Mouse (Mus musculus): Measurements from ENCODE around the gene Gm12166.
"Not testable (repeated sequence)": the region's sequence is repeated elsewhere in the genome, so short reads cannot be mapped to it uniquely, and the experiment has no call there.

Gene Gm12166

GRCm38 (mm10) chr11:46054911-46055895 lies 3.1 kb upstream of the Gm12166 start:
- no peak for DNase-seq (ENCODE audit: low spot score)

DNA sequence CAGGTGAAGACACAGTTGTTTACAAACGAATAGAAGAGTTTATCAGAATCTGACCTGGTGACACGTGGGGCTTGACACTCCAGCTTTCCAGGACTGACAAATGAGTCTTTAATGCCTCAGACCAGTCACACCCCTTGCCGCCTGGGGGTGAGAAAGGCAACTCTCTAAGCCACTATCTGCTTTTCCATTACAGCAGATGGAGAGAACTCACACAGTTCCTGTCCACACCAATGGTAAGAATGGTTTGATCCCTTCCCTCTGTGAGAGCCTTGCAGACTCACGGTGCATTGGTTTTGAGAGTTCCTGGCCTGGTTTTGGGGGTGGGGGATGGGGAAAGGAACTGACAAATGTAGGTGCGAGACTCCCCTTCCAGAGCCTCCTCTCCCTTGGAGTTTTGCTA lies 2.2 kb upstream of the Gm12166 start:
- no peak for DNase-seq (ENCODE audit: low spot score)

DNA sequence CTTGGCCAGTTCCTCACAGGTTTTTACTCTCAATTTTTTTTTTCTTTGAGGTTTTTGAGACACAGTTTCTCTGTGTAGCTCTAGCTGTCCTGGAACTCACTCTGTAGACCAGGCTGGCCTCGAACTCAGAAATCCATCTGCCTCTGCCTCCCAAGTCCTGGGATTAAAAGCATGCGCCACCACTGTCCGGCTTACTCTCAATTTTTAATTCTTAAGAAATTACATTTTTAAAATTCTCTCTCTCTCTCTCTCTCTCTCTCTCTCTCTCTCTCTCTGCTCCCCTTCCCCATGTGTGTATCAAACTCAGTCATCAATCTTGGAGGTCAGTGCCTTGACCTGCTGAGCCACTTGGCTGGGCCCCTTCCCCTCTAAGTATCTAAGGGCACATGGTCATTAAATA lies 1.3 kb upstream of the Gm12166 start:
- not testable (repeated sequence) for DNase-seq (ENCODE audit: low spot score)

- no peak for DNase-seq (ENCODE audit: low spot score)
These were observed 4.9 kb downstream of the Gm12166 start for GRCm38 (mm10) chr11:46047264-46047663.

DNA sequence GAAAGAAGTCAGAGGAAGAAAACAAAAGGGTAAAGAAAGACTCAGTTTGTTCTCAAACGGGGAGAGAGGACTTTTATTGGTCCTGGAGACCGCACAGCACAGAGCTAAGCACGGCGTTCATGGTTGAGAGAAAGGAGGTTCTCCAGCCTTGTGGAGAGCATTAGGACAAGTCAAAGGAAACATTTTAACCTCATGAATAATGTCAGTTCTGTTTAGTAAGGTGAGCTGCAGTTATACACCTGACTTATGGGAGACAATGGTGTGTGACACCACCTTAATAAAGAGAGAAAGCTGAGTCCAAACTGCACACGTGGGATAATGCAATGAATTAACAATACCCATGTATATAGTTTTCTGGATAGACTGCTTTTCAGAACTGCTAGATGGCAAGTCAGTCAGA lies 7.3 kb downstream of the Gm12166 start:
- DNase-seq (ENCODE audit: low spot score): no peak

DNA sequence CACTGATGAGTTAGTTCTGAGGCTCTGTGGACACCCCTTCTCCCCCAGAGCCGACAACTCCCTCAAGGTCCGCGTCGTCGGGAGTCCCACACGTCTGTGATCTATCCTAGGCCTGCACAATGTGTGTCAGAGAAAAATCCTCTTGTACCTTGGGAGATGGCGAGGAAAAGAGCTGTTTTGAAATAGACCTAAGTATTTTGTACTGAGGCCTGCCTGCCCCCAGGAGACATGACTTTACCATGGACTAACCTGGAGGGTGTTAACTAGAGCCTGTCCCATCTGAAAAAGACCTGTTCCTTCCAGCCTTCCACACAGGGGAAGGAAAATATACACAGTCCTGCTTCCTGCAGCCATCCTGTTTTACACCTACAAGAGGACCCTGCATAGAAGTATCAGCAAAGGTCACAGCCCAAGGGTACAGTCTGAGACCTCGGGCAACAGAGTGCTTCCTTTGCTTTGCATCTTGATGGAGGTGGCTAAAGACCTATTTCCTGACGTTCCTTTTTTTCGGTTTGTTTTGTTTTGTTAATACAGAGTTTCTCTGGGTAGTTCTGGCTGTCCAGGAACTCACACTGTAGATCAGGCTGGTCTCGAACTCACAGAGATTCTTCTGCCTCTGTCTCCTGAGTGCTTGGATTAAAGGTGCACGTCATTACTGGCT lies 10.4 kb downstream of the Gm12166 start:
- DNase-seq (ENCODE audit: low spot score): no peak

GRCm38 (mm10) chr11:46040841-46041556 lies 11.1 kb downstream of the Gm12166 start:
- DNase-seq (ENCODE audit: low spot score): no peak

DNA sequence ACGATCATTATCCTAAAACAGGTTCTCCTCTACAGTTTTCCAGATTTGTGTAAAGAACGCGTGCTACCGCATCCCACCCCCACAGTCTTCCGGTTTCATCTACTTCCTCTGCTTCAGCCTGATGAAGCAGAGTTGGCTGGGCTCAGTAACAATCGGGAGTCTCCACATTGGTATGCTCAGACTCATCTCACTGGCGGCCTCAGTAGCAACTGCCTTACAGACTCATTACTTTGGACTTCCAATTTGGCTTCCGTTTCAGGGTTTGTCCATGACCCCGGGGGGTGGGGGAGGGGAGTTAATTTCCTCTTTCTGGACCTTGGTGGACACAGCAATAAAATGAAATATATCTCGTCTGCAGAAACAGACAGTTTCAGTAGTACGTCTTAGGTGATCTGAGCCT lies 12.8 kb downstream of the Gm12166 start:
- DNase-seq (ENCODE audit: low spot score): no peak

DNA sequence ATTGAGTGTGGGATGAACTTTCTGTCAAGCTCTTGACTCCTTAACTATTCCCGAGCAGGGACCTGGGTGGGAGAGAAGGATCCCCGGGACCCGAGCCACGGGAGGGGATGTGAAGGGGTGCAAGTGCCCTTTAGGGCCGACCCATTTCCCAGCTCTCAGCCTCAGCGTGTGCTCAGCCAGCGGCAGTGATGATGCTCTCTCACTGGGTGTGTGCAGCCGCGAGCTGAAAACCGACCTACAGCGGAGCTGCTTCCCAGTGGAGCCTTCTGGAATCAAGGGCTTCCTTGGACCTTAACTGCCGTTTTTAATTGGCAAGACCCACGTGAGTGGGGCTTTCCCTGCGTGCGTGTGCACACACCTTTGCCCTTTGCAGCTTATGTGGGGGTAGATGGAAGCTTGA lies 13.2 kb downstream of the Gm12166 start:
- DNase-seq (ENCODE audit: low spot score): no peak

GRCm38 (mm10) chr11:46036374-46036773 lies 15.7 kb downstream of the Gm12166 start:
- no peak for DNase-seq (ENCODE audit: low spot score)

DNA sequence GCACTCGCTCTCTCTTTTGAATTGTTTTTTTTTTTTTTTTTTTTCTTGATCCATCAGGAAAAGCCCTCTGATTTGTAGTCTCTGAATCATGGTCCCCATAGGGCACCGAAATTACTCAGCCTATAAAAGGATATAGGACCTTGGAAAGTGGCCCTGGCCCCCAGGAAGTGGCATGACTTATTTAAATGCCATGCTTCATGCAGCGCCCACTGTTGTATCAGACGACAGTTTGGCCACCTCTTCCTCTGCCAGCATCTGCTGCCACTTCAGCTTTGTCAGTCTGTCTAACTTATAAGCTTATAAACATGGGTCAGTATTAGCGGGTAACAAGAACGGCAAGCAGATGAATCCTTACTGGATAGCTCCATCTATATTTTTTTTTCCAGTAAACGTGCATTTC lies 19.2 kb downstream of the Gm12166 start:
- no peak for DNase-seq (ENCODE audit: low spot score)

- DNase-seq (ENCODE audit: low spot score): no peak
These were observed 20.7 kb downstream of the Gm12166 start for GRCm38 (mm10) chr11:46031470-46031869.

DNA sequence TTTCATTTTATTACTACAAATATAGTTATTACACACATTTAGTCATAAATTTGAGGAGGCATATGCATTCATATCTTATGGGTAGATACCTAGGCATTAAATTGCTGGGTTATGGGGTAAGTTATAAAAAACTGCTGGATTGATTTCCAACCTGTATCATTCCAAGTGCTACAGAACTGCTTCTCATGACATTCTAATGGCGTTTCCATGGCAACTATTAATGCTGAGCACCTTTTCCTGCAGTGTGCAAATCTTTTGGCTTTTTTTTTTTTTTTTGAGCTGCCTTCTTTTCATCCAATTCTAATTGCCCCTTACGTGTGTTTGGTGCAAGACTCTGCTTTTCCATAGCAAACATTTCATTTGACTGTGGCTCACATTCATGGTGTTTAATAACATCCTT lies 22.1 kb downstream of the Gm12166 start:
- DNase-seq (ENCODE audit: low spot score): no peak

DNA sequence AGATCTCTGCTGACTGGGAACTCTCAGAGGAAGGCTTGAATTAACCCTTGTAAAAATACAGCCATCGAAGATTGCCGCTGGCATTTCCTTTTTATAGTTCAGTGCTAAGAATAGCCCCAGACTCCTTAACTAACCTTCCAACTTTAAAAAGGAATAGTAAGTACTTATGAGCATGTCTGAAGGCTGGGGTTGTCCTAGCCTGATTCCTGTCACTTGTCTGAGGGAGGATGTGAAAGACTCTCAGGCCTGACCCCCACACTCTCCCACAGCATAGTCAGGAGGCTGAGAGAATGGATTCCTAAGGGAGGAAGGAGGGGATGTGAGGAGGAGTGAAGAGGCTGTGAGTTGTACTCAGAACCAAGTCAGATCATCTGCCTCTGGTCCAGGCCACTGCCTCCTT lies 22.6 kb downstream of the Gm12166 start:
- DNase-seq (ENCODE audit: low spot score): no peak

- DNase-seq (ENCODE audit: low spot score): no peak
These were observed 23.9 kb downstream of the Gm12166 start for GRCm38 (mm10) chr11:46027952-46028814.

DNA sequence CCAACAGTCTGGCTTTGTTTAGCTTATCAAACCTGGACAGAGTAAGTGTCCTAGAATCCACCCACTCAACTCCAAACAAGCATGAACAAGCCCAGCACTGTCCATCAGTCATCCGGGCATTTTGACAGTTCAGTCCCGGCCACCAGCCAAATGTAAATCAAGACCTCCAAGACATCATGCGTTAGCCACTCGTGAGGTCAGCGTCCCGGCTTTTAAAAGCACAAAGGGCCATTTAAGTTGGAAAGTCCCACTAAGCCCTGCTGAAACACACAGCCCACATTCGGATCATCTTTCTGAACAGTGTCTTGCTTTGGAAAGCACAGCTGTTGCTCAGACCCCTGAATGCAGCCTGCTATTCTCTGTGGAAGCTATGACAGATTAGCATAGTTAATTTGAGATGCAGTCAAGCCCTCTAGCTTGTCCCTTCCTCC lies 26.1 kb downstream of the Gm12166 start:
- DNase-seq (ENCODE audit: low spot score): no peak

DNA sequence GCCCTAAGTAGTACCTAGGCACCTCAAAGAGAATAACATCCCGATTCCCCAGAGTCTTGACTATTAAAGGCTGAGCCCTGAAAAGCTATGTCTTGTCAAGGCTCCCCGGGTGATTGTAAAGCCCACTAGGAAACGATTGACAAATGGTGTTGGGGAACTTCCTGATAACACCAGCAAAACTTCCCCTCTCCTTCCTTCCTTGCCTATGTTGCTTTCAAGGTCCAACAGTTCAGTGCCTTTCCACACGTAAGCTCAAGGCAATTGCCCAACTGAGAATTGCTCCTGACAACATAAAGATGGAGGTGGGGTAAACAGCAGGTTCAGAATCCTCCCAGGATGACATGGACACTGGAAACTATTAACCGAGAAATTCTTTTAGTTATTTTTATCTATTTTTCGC lies 29.1 kb downstream of the Gm12166 start:
- no peak for DNase-seq (ENCODE audit: low spot score)

DNA sequence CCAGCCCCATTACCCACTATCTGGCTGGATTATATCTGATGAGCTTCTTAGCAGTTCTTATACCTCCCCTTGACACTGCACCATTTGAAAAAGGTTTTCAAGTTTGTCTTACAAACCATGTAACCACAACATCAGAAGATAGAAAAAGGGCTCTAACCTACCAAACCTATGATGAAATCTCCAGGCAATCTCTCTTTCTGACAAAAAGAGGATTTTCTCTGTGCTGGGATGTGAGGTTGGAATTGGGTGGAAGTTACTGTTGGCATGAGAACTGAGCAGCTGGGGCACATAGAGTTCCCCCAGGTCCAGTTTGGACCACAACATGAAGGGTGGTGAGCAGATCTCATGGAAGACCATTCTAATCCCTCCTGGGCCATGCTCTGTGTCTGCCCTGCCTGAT lies 30.3 kb downstream of the Gm12166 start:
- DNase-seq (ENCODE audit: low spot score): no peak

GRCm38 (mm10) chr11:46020246-46020645 lies 31.9 kb downstream of the Gm12166 start:
- DNase-seq (ENCODE audit: low spot score): no peak

DNA sequence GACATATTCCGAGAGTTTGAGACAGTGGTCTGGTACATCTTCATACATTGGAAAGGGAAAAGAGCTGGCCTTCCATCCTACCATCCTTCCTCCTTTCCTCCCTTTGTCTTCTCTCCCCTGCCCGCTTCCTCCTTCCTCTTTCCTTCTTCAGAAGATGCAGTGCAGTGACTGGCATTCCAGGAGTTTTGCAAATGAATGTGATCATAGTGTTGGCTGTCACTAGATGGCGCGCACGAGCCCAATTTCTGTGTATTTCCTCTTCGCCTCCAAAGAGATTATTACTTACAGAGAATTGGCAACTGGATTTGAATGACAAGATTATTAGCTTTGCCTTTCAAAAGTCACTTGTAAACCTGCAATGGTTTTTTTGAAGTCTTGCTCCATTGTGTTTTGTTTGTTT lies 36.1 kb downstream of the Gm12166 start:
- no peak for DNase-seq (ENCODE audit: low spot score)

All from ovary, postnatal 10 days (tissue).